8 mouse cellular contexts compared by ENCODE assay signal in genomic region chr17:32550900-32551770, GRCm38 (mm10). TPM values are rescaled to one million over a fixed set of nuclear protein-coding genes. Genes with fewer than 3 reads are reported as not detected.
DNase-seq lines count a peak whose midpoint lies in the region; ATAC-seq lines count a peak whose summit lies in the region.

No protein-coding gene starts in this region.

- no peak overlapping the region for H3K27ac ChIP-seq in embryonic facial prominence, embryonic 11.5 days (replicated peaks; ENCODE audit: low read depth, low read length)
- no peak overlapping the region for H3K27ac ChIP-seq in limb, embryonic 11.5 days (replicated peaks; ENCODE audit: low read depth, low read length)
- peak overlapping the region; percentile 47 for H3K27ac ChIP-seq in midbrain, embryonic 13.5 days

- DNase-seq in A20 (ENCODE audit: low read depth, low spot score): peak; percentile 91
- DNase-seq in adrenal gland, postnatal 25 days: peak; percentile 79
- DNase-seq in embryonic facial prominence, embryonic 11.5 days (ENCODE audit: low spot score): peak; percentile 82
- peak; percentile 55 for DNase-seq in heart, adult 8-10 months (ENCODE audit: low spot score)
- peak; percentile 66 to 83 for DNase-seq in kidney, adult 8-10 months
- peak; percentile 83 for DNase-seq in limb, embryonic 11.5 days (ENCODE audit: low spot score)
- peak; percentile 43 to 75 for DNase-seq in spleen, postnatal 10 days (ENCODE audit: low spot score in 2 of 2)

- H3K4me2 ChIP-seq in embryonic facial prominence, embryonic 11.5 days (ENCODE audit: low read depth, low read length): peak overlapping the region; percentile 33; the same call in 1 of the 2 replicates
- H3K4me2 ChIP-seq in limb, embryonic 11.5 days (ENCODE audit: low read depth, severe bottlenecking): peak overlapping the region; percentile 36; the same call in 1 of the 2 replicates
- H3K4me2 ChIP-seq in midbrain, embryonic 13.5 days (replicated peaks): peak overlapping the region; percentile 63

- H3K4me1 ChIP-seq in embryonic facial prominence, embryonic 11.5 days (ENCODE audit: control insufficient read depth, insufficient read depth, low read length): no peaks in the 10 kb centered on the region
- no peaks in the 10 kb centered on the region for H3K4me1 ChIP-seq in limb, embryonic 11.5 days (ENCODE audit: control insufficient read depth, insufficient read depth, low read length)
- H3K4me1 ChIP-seq in midbrain, embryonic 13.5 days (replicated peaks): peaks cover 5% of the 10 kb centered on the region; the same call in 1 of the 2 replicates

- peak; percentile 70 for ATAC-seq in embryonic facial prominence, embryonic 11.5 days (replicated peaks; ENCODE audit: insufficient number of reproducible peaks, low FRiP score, low TSS enrichment, low read depth)
- ATAC-seq in limb, embryonic 11.5 days (ENCODE audit: insufficient number of reproducible peaks, low FRiP score, low TSS enrichment, low read depth): 0 out of 2 replicates have a peak, but pooled peaks have one; percentile 44
- peak; percentile 98 for ATAC-seq in midbrain, embryonic 13.5 days

- no peaks in the 10 kb centered on the region for H3K9me3 ChIP-seq in embryonic facial prominence, embryonic 11.5 days (replicated peaks; ENCODE audit: control insufficient read depth, low read length)
- no peaks in the 10 kb centered on the region for H3K9me3 ChIP-seq in limb, embryonic 11.5 days (ENCODE audit: control insufficient read depth, low read length)
- H3K9me3 ChIP-seq in midbrain, embryonic 13.5 days: no peaks in the 10 kb centered on the region

- no peaks in the 10 kb centered on the region for H3K27me3 ChIP-seq in embryonic facial prominence, embryonic 11.5 days (ENCODE audit: control insufficient read depth, insufficient read depth, low read length)
- no peaks in the 10 kb centered on the region for H3K27me3 ChIP-seq in limb, embryonic 11.5 days (ENCODE audit: control insufficient read depth, insufficient read depth, low read length)
- H3K27me3 ChIP-seq in midbrain, embryonic 13.5 days: no peaks in the 10 kb centered on the region

- H3K36me3 ChIP-seq in embryonic facial prominence, embryonic 11.5 days (replicated peaks; ENCODE audit: control insufficient read depth, insufficient read depth, low read depth, low read length): no peaks in the 10 kb centered on the region
- no peaks in the 10 kb centered on the region for H3K36me3 ChIP-seq in limb, embryonic 11.5 days (ENCODE audit: control insufficient read depth, insufficient read depth, low read length)
- H3K36me3 ChIP-seq in midbrain, embryonic 13.5 days: no peaks in the 10 kb centered on the region

- peak overlapping the region; percentile 18; the same call in 1 of the 2 replicates for H3K4me3 ChIP-seq in embryonic facial prominence, embryonic 11.5 days (ENCODE audit: low read depth, low read length)
- no peak overlapping the region for H3K4me3 ChIP-seq in limb, embryonic 11.5 days (ENCODE audit: low read depth, low read length)
- peak overlapping the region; percentile 43 for H3K4me3 ChIP-seq in midbrain, embryonic 13.5 days (replicated peaks)

- 0 out of 2 replicates have a peak overlapping the region, but pooled peaks have one; percentile 9 for H3K9ac ChIP-seq in embryonic facial prominence, embryonic 11.5 days (replicated peaks; ENCODE audit: low read length)
- H3K9ac ChIP-seq in limb, embryonic 11.5 days (ENCODE audit: low read length): no peak overlapping the region
- H3K9ac ChIP-seq in midbrain, embryonic 13.5 days (replicated peaks): peak overlapping the region; percentile 68

- 13% methylated on average over 20 of the region's 20 CpGs for WGBS in embryonic facial prominence, embryonic 11.5 days
- 14% methylated on average over 20 of the region's 20 CpGs for WGBS in limb, embryonic 11.5 days
- WGBS in midbrain, embryonic 13.5 days: 11% methylated on average over 20 of the region's 20 CpGs

RNA-seq across cellular contexts. Expression of gene Cyp4f16, which starts 14.8 kb away (rescaled TPM):
- total RNA-seq in adrenal gland, postnatal 25 days (2021): 10.0 and 16.1 TPM in 2 replicates
- 16.5 and 16.7 TPM in 2 replicates for polyA plus RNA-seq in embryonic facial prominence, embryonic 11.5 days (2014; fragmentation: Nextera tagmentation; extraction: Ambion mirVana)
- 1 to 10 TPM; 6.5 to 9.8 (median 7.3) TPM for total RNA-seq in heart, adult 8-10 months (2022)
- 18.1 and 18.3 TPM in 2 replicates for polyA plus RNA-seq in limb, embryonic 11.5 days (2014; fragmentation: Nextera tagmentation; extraction: Ambion mirVana)
- polyA plus RNA-seq in midbrain, embryonic 13.5 days (2015; fragmentation: Nextera tagmentation; extraction: Ambion mirVana): 19.2 and 20.4 TPM in 2 replicates

RNA-seq across cellular contexts. Expression of gene Cyp4f17, which starts 45.3 kb away (rescaled TPM):
- 8.3 and 9.4 TPM in 2 replicates for total RNA-seq in adrenal gland, postnatal 25 days (2021)
- 4.0 and 7.1 TPM in 2 replicates for polyA plus RNA-seq in embryonic facial prominence, embryonic 11.5 days (2014; fragmentation: Nextera tagmentation; extraction: Ambion mirVana)
- 1 to 10 TPM; 4.8 to 9.0 (median 7.8) TPM for total RNA-seq in heart, adult 8-10 months (2022)
- polyA plus RNA-seq in limb, embryonic 11.5 days (2014; fragmentation: Nextera tagmentation; extraction: Ambion mirVana): 7.9 and 9.6 TPM in 2 replicates
- 13.0 and 13.8 TPM in 2 replicates for polyA plus RNA-seq in midbrain, embryonic 13.5 days (2015; fragmentation: Nextera tagmentation; extraction: Ambion mirVana)

Comparison
In these comparisons a context has a peak if more than half of its experiments do, and no peak if none do; other contexts are left out.
1. ATAC-seq: peak in every context shown above with its lines; median percentile 98 in midbrain, embryonic 13.5 days; 70 in embryonic facial prominence, embryonic 11.5 days; 44 in limb, embryonic 11.5 days.